Mouse (Mus musculus) midbrain, embryonic 12.5 days (tissue): ENCODE data around the gene Zbed5. TPM values are rescaled to one million over a fixed set of nuclear protein-coding genes. Genes with fewer than 3 reads are reported as not detected.
A peak's percentile ranks its signal among the peaks of the same experiment; 100 is the strongest.
"Not testable (repeated sequence)": the region's sequence is repeated elsewhere in the genome, so short reads cannot be mapped to it uniquely, and the experiment has no call there.

ENCODE experiments used
- ATAC-seq: fragments of 200-750 bp; cut with Nextera tagmentation; 2 replicates; pipeline ENCODE4 v1.8.0; 2017; ENCODE audit warnings: low read depth, moderate TSS enrichment, moderate library complexity; ENCODE audit not compliant: low FRiP score
- H3K27ac ChIP-seq: fragments of 300-500 bp; sonication (generic); replicated peaks from 2 replicates; pipeline ENCODE4 v1.5.1; 2016; ENCODE audit warnings: mild to moderate bottlenecking
- H3K27me3 ChIP-seq: fragments of 300-500 bp; sonication (generic); 2 replicates; pipeline ENCODE4 v1.6.1; 2016; ENCODE audit warnings: mild to moderate bottlenecking
- H3K36me3 ChIP-seq: fragments of 300-500 bp; sonication (generic); 2 replicates; pipeline ENCODE4 v1.6.1; 2016
- H3K4me1 ChIP-seq: fragments of 300-500 bp; sonication (generic); 2 replicates; pipeline ENCODE4 v1.6.1; 2016
- H3K4me2 ChIP-seq: fragments of 300-500 bp; sonication (generic); replicated peaks from 2 replicates; pipeline ENCODE4 v1.6.1; 2016; ENCODE audit warnings: mild to moderate bottlenecking, moderate library complexity
- H3K4me3 ChIP-seq: fragments of 300-500 bp; sonication (generic); 2 replicates; pipeline ENCODE4 v1.5.1; 2016; ENCODE audit warnings: mild to moderate bottlenecking
- H3K9ac ChIP-seq: fragments of 300-500 bp; sonication (generic); replicated peaks from 2 replicates; pipeline ENCODE4 v1.6.1; 2016; ENCODE audit warnings: mild to moderate bottlenecking, moderate library complexity
- H3K9me3 ChIP-seq: fragments of 300-500 bp; sonication (generic); 2 replicates; pipeline ENCODE4 v1.6.1; 2016; ENCODE audit warnings: mild to moderate bottlenecking
- WGBS: fragments of 180-500 bp; shearing (Covaris S2); methylation state at CpG from one replicate; pipeline ENCODE4 v1.1.7; 2016; 5-methylcytosine and 5-hydroxymethylcytosine counted together
- polyA plus RNA-seq: library from polyadenylated mRNA; unstranded; fragments of >200 nt; fragmentation: Nextera tagmentation; extraction: Ambion mirVana; gene quantifications from 2 replicates; pipeline ENCODE4 v1.2.1, GENCODE M21; 2016

Zbed5 gene
- polyA plus RNA-seq, 1 experiment from 2014 or later: 9.1 TPM

- Histone ChIP-seq H3K4me1 (no peaks in the 10 kb centered on the region), H3K27me3 (no peaks in the 10 kb centered on the region), H3K9me3 (no peaks in the 10 kb centered on the region), H3K9ac (no peak overlapping the region), H3K36me3 (peaks cover 5% of the 10 kb centered on the region), H3K27ac (no peak overlapping the region), H3K4me3 (no peak overlapping the region), H3K4me2 (no peak overlapping the region)
- 82% methylated on average over 11 of the region's 11 CpGs for WGBS
- ATAC-seq: no peak
These were observed 20.4 kb upstream of the Zbed5 start for GRCm38 (mm10) chr5:129875098-129875497.

GRCm38 (mm10) chr5:129877731-129878455 is 17.6 kb upstream of the Zbed5 start:
- no peak overlapping the region for H3K4me2 ChIP-seq
- H3K4me3 ChIP-seq: no peak overlapping the region
- peaks cover 29% of the 10 kb centered on the region for H3K36me3 ChIP-seq
- H3K9ac ChIP-seq: no peak overlapping the region
- H3K4me1 ChIP-seq: no peaks in the 10 kb centered on the region
- ATAC-seq: no peak
- H3K27ac ChIP-seq: no peak overlapping the region
- no peaks in the 10 kb centered on the region for H3K9me3 ChIP-seq
- WGBS: 76% methylated on average over 9 of the region's 9 CpGs
- no peaks in the 10 kb centered on the region for H3K27me3 ChIP-seq

- H3K9me3 ChIP-seq: no peaks in the 10 kb centered on the region
- H3K27me3 ChIP-seq: no peaks in the 10 kb centered on the region
- H3K4me2 ChIP-seq: no peak overlapping the region
- H3K36me3 ChIP-seq: peaks cover 36% of the 10 kb centered on the region
- ATAC-seq: no peak
- H3K4me1 ChIP-seq: no peaks in the 10 kb centered on the region
- H3K9ac ChIP-seq: no peak overlapping the region
- H3K27ac ChIP-seq: no peak overlapping the region
- no peak overlapping the region for H3K4me3 ChIP-seq
- WGBS: 64% methylated on average over 2 of the region's 2 CpGs
These were observed 16.6 kb upstream of the Zbed5 start for GRCm38 (mm10) chr5:129878946-129879345.

GRCm38 (mm10) chr5:129879888-129880287 is 15.6 kb upstream of the Zbed5 start:
- no peak overlapping the region for H3K9ac ChIP-seq
- H3K27me3 ChIP-seq: no peaks in the 10 kb centered on the region
- H3K4me3 ChIP-seq: no peak overlapping the region
- H3K4me2 ChIP-seq: no peak overlapping the region
- H3K9me3 ChIP-seq: no peaks in the 10 kb centered on the region
- H3K36me3 ChIP-seq: peaks cover 43% of the 10 kb centered on the region
- ATAC-seq: no peak
- WGBS: 79% methylated on average over 3 of the region's 3 CpGs
- no peak overlapping the region for H3K27ac ChIP-seq
- 0 out of 2 replicates have a peak, but pooled peaks cover 6% of the 10 kb centered on the region for H3K4me1 ChIP-seq

- H3K27me3 ChIP-seq: no peaks in the 10 kb centered on the region
- peak overlapping the region; percentile 82 for H3K9ac ChIP-seq
- WGBS: 52% methylated on average over 10 of the region's 10 CpGs
- no peak overlapping the region for H3K27ac ChIP-seq
- H3K9me3 ChIP-seq: no peaks in the 10 kb centered on the region
- peaks cover 19% of the 10 kb centered on the region for H3K4me1 ChIP-seq
- H3K4me3 ChIP-seq: peak overlapping the region; percentile 78
- ATAC-seq: no peak
- H3K4me2 ChIP-seq: peak overlapping the region; percentile 90
- H3K36me3 ChIP-seq: peaks cover 28% of the 10 kb centered on the region
These were observed 9.3 kb upstream of the Zbed5 start for GRCm38 (mm10) chr5:129886271-129886670.

GRCm38 (mm10) chr5:129886911-129887636 is 8.4 kb upstream of the Zbed5 start, which contains the start of gene Chchd2:
Gene Chchd2 (minus strand): TSS chr5:129887470.
- under 1% methylated on average over 46 of the region's 46 CpGs for WGBS
- H3K36me3 ChIP-seq: peaks cover 19% of the 10 kb centered on the region
- H3K9ac ChIP-seq: peak within 1 kb of the TSS; percentile 82
- H3K27ac ChIP-seq: peak within 1 kb of the TSS; percentile 91
- H3K9me3 ChIP-seq: no peaks in the 10 kb centered on the region
- peak within 1 kb of the TSS; percentile 90 for H3K4me2 ChIP-seq
- peak within 1 kb of the TSS; percentile 78 for H3K4me3 ChIP-seq
- 0 out of 2 replicates have a peak, but pooled peaks cover 2% of the 10 kb centered on the region for H3K27me3 ChIP-seq
- ATAC-seq: peak; percentile 99
- peaks cover 19% of the 10 kb centered on the region for H3K4me1 ChIP-seq

- H3K27me3 ChIP-seq, ATAC-seq, H3K36me3 ChIP-seq, H3K9ac ChIP-seq, H3K4me2 ChIP-seq, H3K9me3 ChIP-seq, H3K27ac ChIP-seq, H3K4me3 ChIP-seq: not testable (repeated sequence)
- 77% methylated on average over 4 of the region's 7 CpGs for WGBS
- peaks cover 13% of the 10 kb centered on the region for H3K4me1 ChIP-seq
These were observed 5.1 kb upstream of the Zbed5 start for GRCm38 (mm10) chr5:129890390-129890789.

- no peaks in the 10 kb centered on the region for H3K36me3 ChIP-seq
- no peak within 1 kb of the TSS for H3K4me3 ChIP-seq
- no peak within 1 kb of the TSS for H3K4me2 ChIP-seq
- ATAC-seq: no peak
- H3K4me1 ChIP-seq: peaks cover 8% of the 10 kb centered on the region
- WGBS: 98% methylated on average over 1 of the region's 1 CpGs
- H3K27ac ChIP-seq: no peak within 1 kb of the TSS
- H3K27me3 ChIP-seq: peaks cover 2% of the 10 kb centered on the region; the same call in 1 of the 2 replicates
- H3K9ac ChIP-seq: no peak within 1 kb of the TSS
- H3K9me3 ChIP-seq: no peaks in the 10 kb centered on the region
These were observed 2.9 kb downstream of the Zbed5 start, which contains the start of gene Phkg1 for GRCm38 (mm10) chr5:129898449-129898848. Gene Phkg1 (minus strand): TSS chr5:129898549.

GRCm38 (mm10) chr5:129907775-129908174 is 12.3 kb downstream of the Zbed5 start:
- H3K9me3 ChIP-seq: no peaks in the 10 kb centered on the region
- peak overlapping the region; percentile 84 for H3K9ac ChIP-seq
- 33% methylated on average over 4 of the region's 4 CpGs for WGBS
- peak overlapping the region; percentile 71 for H3K4me3 ChIP-seq
- no peaks in the 10 kb centered on the region for H3K36me3 ChIP-seq
- no peak for ATAC-seq
- H3K4me1 ChIP-seq: peaks cover 8% of the 10 kb centered on the region; the same call in 1 of the 2 replicates
- peak overlapping the region; percentile 96 for H3K27ac ChIP-seq
- peaks cover 7% of the 10 kb centered on the region; the same call in 1 of the 2 replicates for H3K27me3 ChIP-seq
- peak overlapping the region; percentile 83 for H3K4me2 ChIP-seq

GRCm38 (mm10) chr5:129908242-129908965 is 12.9 kb downstream of the Zbed5 start, which contains the start of gene Nupr1l:
Gene Nupr1l (plus strand): TSS chr5:129908540.
- under 1% methylated on average over 63 of the region's 63 CpGs for WGBS
- Histone ChIP-seq H3K4me1 (peaks cover 8% of the 10 kb centered on the region; the same call in 1 of the 2 replicates), H3K4me3 (peak within 1 kb of the TSS; percentile 71), H3K9ac (peak within 1 kb of the TSS; percentile 84), H3K36me3 (no peaks in the 10 kb centered on the region), H3K9me3 (no peaks in the 10 kb centered on the region), H3K27me3 (peaks cover 7% of the 10 kb centered on the region; the same call in 1 of the 2 replicates), H3K27ac (peak within 1 kb of the TSS; percentile 96), H3K4me2 (peak within 1 kb of the TSS; percentile 83)
- ATAC-seq: peak; percentile 98

- 71% methylated on average over 9 of the region's 9 CpGs for WGBS
- no peaks in the 10 kb centered on the region for H3K36me3 ChIP-seq
- H3K4me3 ChIP-seq: peak overlapping the region; percentile 71
- peaks cover 7% of the 10 kb centered on the region; the same call in 1 of the 2 replicates for H3K27me3 ChIP-seq
- no peaks in the 10 kb centered on the region for H3K9me3 ChIP-seq
- H3K4me2 ChIP-seq: peak overlapping the region; percentile 83
- H3K9ac ChIP-seq: peak overlapping the region; percentile 84; the same call in 1 of the 2 replicates
- ATAC-seq: no peak
- H3K4me1 ChIP-seq: peaks cover 8% of the 10 kb centered on the region; the same call in 1 of the 2 replicates
- H3K27ac ChIP-seq: peak overlapping the region; percentile 96; the same call in 1 of the 2 replicates
These were observed 13.6 kb downstream of the Zbed5 start for GRCm38 (mm10) chr5:129909147-129909546.
